Mouse (Mus musculus) urinary bladder, postnatal 0 days (tissue): ENCODE results near the gene Kctd2. TPM values are rescaled to one million over a fixed set of nuclear protein-coding genes. Genes with fewer than 3 reads are reported as not detected.

Experiments used
- microRNA-seq: library from miRNA; unstranded; fragments of <30 nt; microRNA quantifications from one replicate; pipeline ENCODE4, GENCODE M21; 2016
- polyA plus RNA-seq: library from polyadenylated mRNA; unstranded; fragments of >200 nt; fragmentation: Nextera tagmentation; extraction: Ambion mirVana; gene quantifications from 2 replicates; pipeline ENCODE4 v1.2.1, GENCODE M21; 2015

Gene Kctd2
- 11.1 and 11.3 TPM in 2 replicates for polyA plus RNA-seq

DNA sequence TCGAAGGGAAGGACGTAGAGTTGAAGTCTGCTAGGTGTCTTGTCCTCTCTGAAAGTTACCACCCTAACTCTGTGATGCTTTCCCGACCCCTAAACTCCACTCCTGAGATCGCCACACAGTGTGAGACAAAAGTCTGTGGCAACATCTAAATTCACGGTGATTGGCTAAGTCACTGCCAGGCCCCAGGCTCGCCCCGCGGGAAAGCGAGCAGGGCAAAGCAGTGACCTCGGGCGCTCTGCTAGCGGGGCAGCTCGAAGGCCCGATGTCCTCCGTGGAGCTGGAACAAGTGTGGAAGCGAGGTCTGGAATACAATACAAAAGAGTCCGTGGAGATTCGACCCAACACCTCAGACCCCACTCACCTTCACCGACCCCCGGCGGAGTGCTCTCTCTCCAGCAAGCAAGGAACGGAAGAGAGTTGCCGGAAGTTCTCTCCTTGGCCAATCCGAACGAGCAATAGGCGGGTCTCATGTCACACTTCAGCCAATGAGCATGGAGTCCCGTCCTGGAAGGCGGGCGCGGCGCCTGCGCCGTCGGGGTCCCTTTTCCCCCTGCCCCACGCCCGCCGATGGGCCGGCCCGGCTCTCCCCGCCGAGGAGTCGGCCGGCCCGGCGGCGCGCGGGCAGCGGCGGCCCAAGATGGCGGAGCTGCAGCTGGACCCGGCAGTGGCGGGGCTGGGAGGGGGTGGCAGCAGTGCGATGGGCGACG is at the start of gene Kctd2, which contains the start of gene Atp5h:
Gene Kctd2, plus strand, starts transcription at position 598 of the 707 bp plus-strand sequence.
Gene Atp5h, minus strand, starts transcription at position 432 of the 707 bp plus-strand sequence.

DNA sequence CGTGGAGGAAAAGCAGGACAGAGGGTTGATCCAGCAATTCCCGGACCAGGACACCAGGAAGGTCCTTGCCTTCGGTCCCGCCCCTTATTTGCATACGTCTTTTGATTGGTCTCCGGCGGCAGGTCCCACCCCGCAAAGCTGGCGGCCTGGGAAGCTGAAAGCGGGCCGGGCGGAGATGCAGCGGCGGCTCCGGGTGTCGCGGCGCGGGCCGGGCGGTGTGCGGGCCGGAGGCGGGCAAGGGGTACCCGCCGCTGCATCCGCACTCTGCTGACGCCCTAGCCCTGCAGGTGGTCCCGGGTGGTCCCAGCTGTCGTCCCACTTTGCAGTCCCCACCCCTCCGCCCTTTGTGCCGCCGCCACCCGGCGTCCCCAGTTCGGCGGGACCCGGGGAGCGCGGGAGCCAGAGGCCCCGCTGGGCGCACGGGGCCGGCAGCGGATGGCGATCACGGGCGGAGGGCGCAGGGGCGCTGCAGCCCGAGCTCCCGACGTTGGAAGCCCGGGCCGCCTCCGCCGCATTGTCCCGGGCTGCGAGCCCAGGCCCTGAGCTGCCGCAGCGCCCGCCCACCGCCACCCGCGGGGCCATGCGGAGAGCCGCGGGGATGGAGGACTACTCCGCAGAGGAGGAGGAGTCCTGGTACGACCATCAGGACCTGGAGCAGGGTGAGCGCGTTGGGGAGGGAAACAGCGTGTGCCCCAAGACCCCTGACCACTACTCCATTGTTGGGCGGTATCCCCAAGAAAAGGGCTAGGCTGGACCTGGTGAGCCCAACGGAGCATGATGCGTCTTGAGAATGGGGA is 38.0 kb upstream of the Kctd2 start, which contains the start of gene Cdr2l:
Gene Cdr2l, plus strand, starts transcription at position 174 of the 797 bp plus-strand sequence.

DNA sequence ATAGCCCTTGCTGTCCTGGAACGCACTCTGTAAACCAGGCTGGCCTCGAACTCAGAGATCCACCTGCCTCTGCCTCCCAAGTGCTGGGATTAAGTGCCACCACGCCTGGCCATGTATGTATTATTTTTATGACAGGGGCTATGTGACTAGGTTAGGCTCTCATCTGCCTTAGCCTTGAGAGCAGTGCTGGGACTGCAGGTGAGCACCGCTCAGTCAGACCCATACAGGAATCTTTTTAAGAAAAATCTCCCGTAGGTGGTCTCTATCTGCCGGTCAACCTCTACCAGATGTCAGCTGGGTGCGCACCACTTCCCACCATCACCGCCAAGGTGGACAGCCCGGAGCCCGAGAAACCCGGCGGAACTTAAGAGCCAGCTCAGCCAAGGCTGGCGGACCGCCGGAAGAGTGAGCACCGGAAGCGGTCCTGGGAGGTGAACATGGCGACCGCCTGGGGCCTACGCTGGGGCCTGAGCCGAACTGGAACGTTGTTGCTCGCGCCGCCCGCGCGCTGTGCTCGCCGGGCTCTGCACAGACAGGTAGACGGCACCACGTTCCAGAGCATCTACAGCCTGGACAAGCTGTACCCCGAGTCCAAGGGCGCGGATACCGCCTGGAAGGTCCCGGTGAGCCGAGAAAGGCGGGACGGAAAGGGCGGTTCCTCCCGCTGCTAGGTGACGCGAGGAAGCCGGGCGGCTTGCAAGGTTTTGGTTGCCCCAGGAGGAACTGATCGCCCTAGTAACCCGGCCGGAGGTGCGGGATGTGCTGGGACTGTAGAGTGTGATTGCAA is 16.4 kb upstream of the Kctd2 start, which contains the start of gene Mrpl58:
Gene Mrpl58, plus strand, starts transcription at position 415 of the 787 bp plus-strand sequence.

DNA sequence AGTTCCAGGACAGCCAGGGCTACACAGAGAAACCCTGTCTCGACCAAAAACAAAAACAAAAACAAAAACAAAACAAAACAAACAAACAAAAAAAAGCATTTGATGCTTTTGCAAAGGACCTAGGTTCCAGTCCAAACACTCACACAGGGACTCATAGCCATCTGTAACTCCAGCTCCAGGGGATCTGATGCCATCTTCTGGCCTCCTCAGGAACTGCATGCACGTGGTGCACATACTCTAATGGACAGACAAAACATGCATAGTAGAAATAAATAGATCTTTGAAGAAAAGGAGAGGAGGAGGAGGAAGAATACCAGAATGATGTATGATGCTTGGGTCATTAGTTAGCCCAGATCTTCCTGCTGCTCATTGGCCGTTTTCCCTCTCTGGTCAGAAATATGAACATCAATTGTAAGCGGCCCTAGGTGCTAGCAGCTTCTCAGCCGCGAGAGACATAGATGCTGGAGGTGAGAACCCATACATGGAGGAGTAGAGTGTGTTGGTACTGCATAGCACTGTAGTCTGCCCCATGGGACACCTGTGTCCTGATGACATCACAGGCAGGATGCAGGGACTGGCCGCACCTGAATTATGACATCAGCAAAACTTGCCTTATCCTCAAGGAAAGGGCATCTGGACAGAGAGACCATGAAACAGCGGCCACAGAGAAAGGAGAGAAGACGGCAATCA is 20.1 kb downstream of the Kctd2 start, which contains the start of gene Trim80:
Gene Trim80, plus strand, starts transcription at position 640 of the 690 bp plus-strand sequence.

DNA sequence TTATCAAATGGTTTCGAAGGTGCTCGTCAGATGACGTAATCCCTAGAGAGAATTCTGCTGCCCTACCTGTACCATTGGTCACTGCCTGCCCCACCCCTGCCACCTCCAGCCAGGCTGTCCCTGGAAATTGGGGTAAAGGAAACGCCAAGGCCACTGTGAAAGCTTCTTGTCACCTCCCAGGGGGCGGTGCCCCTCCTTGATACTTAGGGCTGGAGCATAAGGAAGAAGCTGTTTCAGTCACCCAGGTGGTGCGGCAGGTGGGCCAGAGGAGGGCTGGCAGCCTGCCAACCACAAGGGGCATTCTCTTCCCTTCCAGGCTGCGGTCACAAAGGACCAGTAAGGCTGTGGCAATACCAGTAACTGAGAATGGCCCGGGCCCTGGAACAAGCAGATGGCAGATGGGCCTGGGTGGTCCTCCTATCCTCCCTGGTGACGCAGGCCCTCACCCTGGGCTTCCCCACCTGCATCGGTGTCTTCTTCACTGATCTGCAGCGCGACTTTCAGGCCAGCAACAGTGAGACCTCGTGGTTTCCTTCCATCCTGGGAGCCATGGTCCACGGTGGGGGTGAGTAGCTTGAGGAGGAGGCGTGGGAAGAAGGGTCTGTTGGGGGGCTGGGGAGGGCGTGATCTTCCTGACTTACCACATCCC is 42.4 kb downstream of the Kctd2 start, which contains the start of gene Slc16a5:
Gene Slc16a5, plus strand, starts transcription at position 232 of the 649 bp plus-strand sequence.

DNA sequence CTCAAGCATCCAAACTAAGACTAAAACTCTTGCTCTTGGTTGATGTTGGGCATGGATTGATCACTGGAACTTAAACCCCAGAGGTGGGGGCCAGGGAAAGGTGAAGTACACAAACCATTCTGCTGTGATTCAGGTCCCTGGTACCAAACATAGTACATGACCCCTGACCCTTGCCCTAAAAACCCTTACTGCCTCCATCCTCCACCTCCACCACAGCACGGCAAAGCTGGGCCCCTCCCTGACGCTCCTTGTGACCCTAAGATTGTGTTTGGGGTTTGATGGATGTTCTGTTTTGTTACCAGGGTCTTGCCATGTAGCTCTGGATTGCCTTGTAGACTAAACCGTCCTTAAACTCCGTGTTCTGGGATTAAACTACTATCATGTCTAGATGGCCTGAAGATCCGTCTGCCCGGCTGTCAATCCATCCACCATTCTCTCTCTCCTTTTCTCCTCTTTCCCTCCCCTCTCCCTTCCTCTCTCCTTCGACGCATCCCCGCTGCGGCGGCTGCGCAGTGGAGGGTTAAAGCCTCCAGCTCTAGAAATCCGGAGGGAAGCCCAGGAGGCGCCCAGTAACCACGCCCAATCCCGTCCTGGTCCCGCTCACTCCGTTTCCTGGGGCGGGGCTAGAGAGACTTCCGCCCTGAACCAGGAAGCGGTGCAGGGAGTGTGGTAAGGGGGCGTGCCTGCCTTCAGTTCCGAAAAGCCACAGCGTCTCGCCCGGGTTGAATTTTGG is 55.3 kb downstream of the Kctd2 start, which contains the start of gene Armc7:
Gene Armc7, plus strand, starts transcription at position 643 of the 733 bp plus-strand sequence.

Small RNA genes lying within 50 kb of the gene (microRNA-seq; reads per million reads assigned to microRNA genes)
- 1.2 reads per million for gene Mir3968

Other genes with a start within 250 kb of the Kctd2 start
- 9.5 and 12.8 TPM in 2 replicates for gene Tmem104, start 232.6 kb upstream of the Kctd2 start, polyA plus RNA-seq
- gene Nat9, start 232.3 kb upstream of the Kctd2 start, polyA plus RNA-seq = 14.3 and 23.2 TPM in 2 replicates
- gene Grin2c, start 152.9 kb upstream of the Kctd2 start, polyA plus RNA-seq = 0.16 and 0.17 TPM in 2 replicates
- gene Fdxr, start 143.1 kb upstream of the Kctd2 start, polyA plus RNA-seq = 5.7 and 6.2 TPM in 2 replicates
- 0.26 and 0.30 TPM in 2 replicates for gene Fads6, start 122.5 kb upstream of the Kctd2 start, polyA plus RNA-seq
- not detected in 2 replicates for gene Otop2, start 113.0 kb upstream of the Kctd2 start, polyA plus RNA-seq
- gene Ush1g, start 98.1 kb upstream of the Kctd2 start, polyA plus RNA-seq = not detected in 2 replicates
- not detected in 2 replicates for gene Otop3, start 85.4 kb upstream of the Kctd2 start, polyA plus RNA-seq
- 11.1 and 12.8 TPM in 2 replicates for gene Hid1, start 52.4 kb upstream of the Kctd2 start, polyA plus RNA-seq
- 7.2 and 7.3 TPM in 2 replicates for gene Cdr2l, start 38.2 kb upstream of the Kctd2 start, polyA plus RNA-seq
- gene Mrpl58, start 16.4 kb upstream of the Kctd2 start, polyA plus RNA-seq = 131 and 132 TPM in 2 replicates
- gene Atp5h, start 166 bp upstream of the Kctd2 start, polyA plus RNA-seq = 784 and 794 TPM in 2 replicates
- gene Trim80, start 20.4 kb downstream of the Kctd2 start, polyA plus RNA-seq = not detected in 2 replicates
- gene Slc16a5, start 42.3 kb downstream of the Kctd2 start, polyA plus RNA-seq = 0.22 and 0.33 TPM in 2 replicates
- 4.4 and 5.6 TPM in 2 replicates for gene Armc7, start 55.5 kb downstream of the Kctd2 start, polyA plus RNA-seq
- gene Nt5c, start 71.7 kb downstream of the Kctd2 start, polyA plus RNA-seq = 85.1 and 95.3 TPM in 2 replicates
- gene Jpt1, start 94.3 kb downstream of the Kctd2 start, polyA plus RNA-seq = 154 and 157 TPM in 2 replicates
- 464 and 528 TPM in 2 replicates for gene Sumo2, start 116.1 kb downstream of the Kctd2 start, polyA plus RNA-seq
- gene Nup85, start 144.3 kb downstream of the Kctd2 start, polyA plus RNA-seq = 56.7 and 60.6 TPM in 2 replicates
- gene Mrps7, start 183.8 kb downstream of the Kctd2 start, polyA plus RNA-seq = 47.1 and 54.7 TPM in 2 replicates
- gene Gga3, start 183.9 kb downstream of the Kctd2 start, polyA plus RNA-seq = 8.4 TPM in 2 replicates
- 39.6 and 43.5 TPM in 2 replicates for gene Mif4gd, start 192.8 kb downstream of the Kctd2 start, polyA plus RNA-seq
- 11.5 and 13.6 TPM in 2 replicates for gene Slc25a19, start 208.2 kb downstream of the Kctd2 start, polyA plus RNA-seq